Mouse (Mus musculus) bone marrow macrophage, adult 2 months (primary cell): Measurements from ENCODE around the gene Fam69b.

Source experiments
- CTCF ChIP-seq: IDR thresholded peaks from 2 replicates; pipeline ENCODE4 v1.5.1; 2012; ENCODE audit warnings: low read depth, mild to moderate bottlenecking, low read length, moderate library complexity
- POLR2A ChIP-seq: IDR thresholded peaks from 2 replicates; pipeline ENCODE4 v1.6.1; 2012; ENCODE audit warnings: mild to moderate bottlenecking, low read depth, low read length, borderline replicate concordance

- TF ChIP-seq CTCF = no peak
- TF ChIP-seq POLR2A = no peak
These were observed 9.2 kb downstream of the Fam69b start for GRCm38 (mm10) chr2:26637316-26637932.
